Mouse (Mus musculus) B cell, adult 2 months (primary cell): ENCODE results near the gene Ston2.
A peak's percentile ranks its signal among the peaks of the same experiment; 100 is the strongest.

ENCODE experiments used
- DNase-seq, 2 experiments: peaks; one replicate each; pipeline ENCODE4 v3.0.0; 2022

The Ston2 gene

GRCm38 (mm10) chr12:91654399-91655122 lies 133.6 kb downstream of the Ston2 start:
- DNase-seq = no peak

DNA sequence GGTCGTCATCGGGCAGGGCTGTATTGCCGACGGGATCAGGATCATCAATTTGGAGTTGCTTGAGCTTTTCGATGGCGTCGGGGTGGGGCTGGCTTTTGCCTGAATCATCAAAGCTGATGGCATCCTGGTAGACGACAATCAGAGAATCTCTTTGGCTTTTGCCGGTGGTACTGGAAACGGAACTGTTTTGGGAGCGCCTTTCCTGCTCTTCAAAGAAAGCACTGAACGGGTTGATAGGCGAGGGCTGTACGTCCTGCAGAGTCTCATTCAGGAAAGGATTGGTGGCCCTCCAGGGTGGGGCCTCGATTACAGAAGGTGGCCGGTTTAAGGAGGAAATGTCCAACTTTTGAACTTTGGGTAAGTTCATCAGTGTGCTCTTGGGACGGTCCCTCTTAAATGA lies 139.8 kb downstream of the Ston2 start:
- DNase-seq = no peak

GRCm38 (mm10) chr12:91645361-91646123 lies 142.6 kb downstream of the Ston2 start:
- no peak for DNase-seq

DNA sequence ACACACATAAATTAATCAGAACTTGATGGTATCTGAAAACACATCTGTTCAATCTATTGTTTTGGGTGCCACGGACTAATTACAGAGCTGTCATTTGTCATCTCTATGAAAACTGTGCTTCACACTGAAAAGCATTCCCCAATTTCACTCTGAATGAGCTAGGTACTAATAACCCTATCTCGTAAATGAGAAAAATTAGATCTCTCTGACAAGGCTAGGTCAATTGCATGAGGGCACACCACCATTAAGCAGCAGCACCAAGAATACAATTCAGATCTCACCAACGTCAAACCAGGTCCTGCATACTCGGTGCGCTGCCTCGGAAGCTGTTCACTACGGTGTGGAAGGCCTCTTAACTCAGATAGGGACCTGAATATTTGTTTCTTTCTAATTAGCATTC lies 145.0 kb downstream of the Ston2 start:
- DNase-seq = no peak

GRCm38 (mm10) chr12:91642426-91643093 lies 145.6 kb downstream of the Ston2 start:
- DNase-seq = no peak

GRCm38 (mm10) chr12:91641631-91642141 lies 146.5 kb downstream of the Ston2 start:
- DNase-seq = peak in 1 of 2 experiments; percentile 2

DNA sequence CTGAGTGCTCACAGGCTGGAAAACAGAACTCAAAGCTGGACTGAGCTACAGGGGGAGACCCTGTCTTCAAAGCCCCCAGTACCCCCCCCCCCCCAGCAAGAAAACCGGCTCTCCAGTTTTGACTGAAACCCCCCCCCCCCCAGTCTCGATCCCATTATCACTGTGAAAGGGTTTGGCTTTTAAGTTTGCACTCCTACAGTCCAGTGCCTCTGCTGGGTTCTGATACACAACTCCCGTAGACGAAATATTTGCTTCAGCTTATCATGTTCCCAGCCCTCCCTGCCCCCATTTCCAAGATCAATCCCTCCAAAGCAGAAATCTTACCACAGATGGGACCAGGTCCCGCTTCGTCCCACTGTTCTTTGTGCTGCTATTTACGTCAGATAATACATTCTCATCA lies 147.1 kb downstream of the Ston2 start:
- no peak for DNase-seq

- peak; percentile 53 to 54 for DNase-seq
Measured at GRCm38 (mm10) chr12:91640712-91641111, 147.5 kb downstream of the Ston2 start.

GRCm38 (mm10) chr12:91638351-91638750 lies 149.8 kb downstream of the Ston2 start:
- DNase-seq = no peak

DNA sequence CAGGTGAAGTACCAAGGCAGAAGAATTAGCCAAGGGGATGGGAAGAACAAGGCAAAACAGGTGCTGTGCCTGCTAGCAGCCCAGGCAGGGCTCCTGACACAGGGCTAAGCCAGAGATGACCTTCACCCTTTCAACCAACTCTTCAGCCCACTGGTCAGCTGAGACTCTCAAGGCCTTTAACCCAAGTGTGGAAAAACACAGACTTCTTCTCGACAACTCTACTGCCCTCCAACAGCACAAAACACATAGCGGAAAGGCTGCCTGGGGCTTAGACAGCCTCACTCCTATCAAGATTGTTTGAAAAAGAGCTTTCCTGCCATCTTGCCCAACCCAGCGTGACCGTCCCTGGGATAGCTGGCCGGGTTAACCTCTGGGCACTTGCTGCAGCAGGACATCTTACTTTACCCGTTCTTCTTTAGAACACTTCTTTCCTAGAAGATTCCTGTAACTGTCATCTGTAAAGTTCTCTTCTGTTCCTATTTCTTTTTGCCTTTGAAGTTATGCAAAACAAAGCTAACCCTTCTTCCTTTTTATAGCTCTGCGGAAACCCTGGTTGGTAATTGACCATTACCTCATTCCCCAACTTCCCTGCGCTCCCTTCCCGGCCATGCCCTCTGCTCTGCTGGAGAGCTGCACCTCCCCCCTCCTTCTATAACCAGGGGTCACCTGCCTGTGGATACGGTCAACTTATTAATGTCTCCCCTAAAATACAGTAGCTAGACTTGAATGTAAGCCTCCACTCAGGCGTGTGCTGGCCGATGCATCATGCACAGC lies 150.9 kb downstream of the Ston2 start:
- no peak for DNase-seq

GRCm38 (mm10) chr12:91626482-91626881 lies 161.7 kb downstream of the Ston2 start:
- DNase-seq = no peak

DNA sequence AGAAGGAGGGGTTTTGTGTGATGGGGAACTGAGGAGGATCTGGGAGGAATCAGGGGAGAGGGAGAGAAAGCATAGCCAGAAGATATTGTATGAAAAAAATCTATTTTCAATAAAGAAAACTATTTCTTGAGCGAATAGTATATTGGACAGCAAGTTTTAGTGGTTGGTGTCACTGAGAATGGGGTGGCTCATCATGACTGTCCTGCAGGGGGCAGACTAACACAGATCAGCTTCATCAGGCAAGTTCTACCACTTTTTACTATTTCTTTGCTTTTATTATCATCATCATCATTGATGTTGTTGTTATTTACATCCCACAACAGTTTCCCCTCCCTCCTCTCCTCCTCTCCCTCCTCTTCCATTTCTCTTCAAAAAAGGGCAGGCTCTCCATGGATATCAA lies 163.2 kb downstream of the Ston2 start:
- DNase-seq = peak; percentile 63 to 68

- DNase-seq = no peak
Measured at GRCm38 (mm10) chr12:91609425-91609824, 178.8 kb downstream of the Ston2 start.

DNA sequence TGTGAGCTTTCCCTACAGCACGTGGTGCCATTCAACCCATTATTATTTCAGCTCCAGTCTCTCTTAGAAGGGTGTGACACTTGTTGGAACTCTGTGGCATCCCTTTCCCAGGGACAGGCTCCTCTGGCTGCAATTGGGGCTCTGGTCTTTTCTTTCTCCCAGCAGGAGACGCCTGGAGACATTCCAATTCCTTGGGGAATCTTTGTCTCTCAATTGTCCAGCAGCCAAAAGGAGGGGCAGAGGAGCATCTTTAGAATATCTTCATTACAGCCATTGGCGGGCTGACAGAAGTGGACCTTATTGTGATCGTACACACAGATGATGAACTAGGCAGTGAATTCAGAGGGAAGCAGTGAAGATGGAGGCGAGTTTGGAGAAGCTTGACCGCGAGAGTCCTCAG lies 180.5 kb downstream of the Ston2 start:
- DNase-seq = no peak

- DNase-seq = no peak
Measured at GRCm38 (mm10) chr12:91606651-91607050, 181.5 kb downstream of the Ston2 start.

GRCm38 (mm10) chr12:91604600-91604999 lies 183.6 kb downstream of the Ston2 start:
- DNase-seq = no peak

GRCm38 (mm10) chr12:91592128-91592527 lies 196.1 kb downstream of the Ston2 start:
- peak; percentile 50 to 62 for DNase-seq

GRCm38 (mm10) chr12:91591191-91591590 lies 197.0 kb downstream of the Ston2 start:
- no peak for DNase-seq

DNA sequence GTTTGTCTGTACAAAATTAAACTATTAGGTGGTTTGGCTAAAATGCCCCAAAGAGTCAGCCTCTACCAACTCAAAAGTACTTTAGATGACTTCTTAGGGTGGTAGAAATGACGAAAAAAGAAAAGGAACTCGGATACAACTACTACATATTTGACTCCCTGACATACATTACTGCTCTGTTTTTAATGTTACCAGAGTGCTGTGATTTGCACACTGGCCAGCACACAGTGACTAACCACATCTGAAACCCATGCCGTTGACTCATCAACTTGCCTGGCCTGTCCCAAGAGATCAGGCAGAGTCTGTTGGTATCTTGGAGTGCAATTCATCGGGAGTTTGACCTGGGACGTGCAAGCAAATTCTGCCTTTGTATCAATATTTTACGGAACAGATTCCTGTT lies 197.5 kb downstream of the Ston2 start:
- DNase-seq = no peak

- DNase-seq = peak; percentile 96 to 97
Measured at GRCm38 (mm10) chr12:91589847-91590690, 198.1 kb downstream of the Ston2 start, which contains the start of gene Gtf2a1. Gene Gtf2a1 (minus strand): TSS chr12:91590487.

DNA sequence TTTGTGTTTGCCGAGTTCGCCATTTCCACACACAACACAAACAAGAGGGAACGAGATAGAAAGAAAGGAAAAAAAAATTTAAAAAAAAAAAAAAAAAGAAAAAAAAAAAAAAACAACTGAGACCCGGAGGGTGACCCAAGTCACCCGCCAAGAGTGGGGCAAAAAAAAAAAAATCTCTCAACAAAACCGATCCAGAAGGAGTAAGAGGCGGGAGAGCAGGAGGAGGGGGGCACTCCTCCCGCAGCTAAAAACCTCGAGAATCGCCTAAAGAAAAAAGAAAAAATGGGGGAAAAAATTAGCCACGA lies 198.7 kb downstream of the Ston2 start:
- DNase-seq = no peak
